Mouse (Mus musculus) lung, postnatal 14 days (tissue): Measurements from ENCODE around the gene Limd2.
A peak's percentile ranks its signal among the peaks of the same experiment; 100 is the strongest.
"Not testable (repeated sequence)": the region's sequence is repeated elsewhere in the genome, so short reads cannot be mapped to it uniquely, and the experiment has no call there.

ENCODE experiments used
- DNase-seq: peaks from one replicate; pipeline ENCODE4 v3.0.0; 2021

Limd2 gene

DNA sequence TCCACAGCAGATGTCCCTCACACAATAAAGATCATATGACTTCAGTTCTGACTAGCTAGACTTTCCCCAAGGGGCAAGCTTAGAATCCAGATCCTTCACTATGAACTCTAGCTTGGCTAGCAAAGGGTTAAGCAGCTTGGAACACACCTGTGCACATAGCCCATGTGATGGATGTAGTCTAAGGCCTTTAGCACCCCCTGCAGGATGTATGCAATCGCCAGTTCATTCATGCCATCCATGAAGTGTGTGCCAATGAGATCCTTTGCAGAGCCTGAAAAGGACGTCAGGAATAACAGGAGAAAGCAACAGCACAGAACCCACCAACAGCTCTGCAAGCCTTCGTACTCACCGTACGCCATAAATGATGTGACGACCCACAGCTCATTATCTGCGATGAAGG is 10.1 kb upstream of the Limd2 start:
- peak; percentile 63 for DNase-seq

DNA sequence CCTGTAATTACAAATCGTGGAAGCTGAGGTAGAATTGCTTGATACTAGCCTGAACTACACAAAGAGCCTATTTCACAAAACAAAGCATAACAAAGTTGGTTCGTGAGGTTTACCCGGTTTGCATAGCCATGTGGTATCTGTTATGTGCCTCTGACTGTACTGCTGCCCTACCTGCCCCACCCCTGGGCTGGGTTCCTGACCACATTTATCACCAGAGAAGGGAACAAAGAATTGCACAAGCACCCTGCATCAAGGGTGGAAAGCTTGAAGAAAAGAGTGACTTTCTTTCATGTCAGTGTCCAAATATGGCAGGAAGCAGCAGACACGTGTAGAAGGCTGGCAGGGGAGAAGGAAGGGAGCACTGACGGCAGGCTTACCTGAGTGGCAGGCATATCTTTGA is 6.8 kb upstream of the Limd2 start:
- no peak for DNase-seq

DNA sequence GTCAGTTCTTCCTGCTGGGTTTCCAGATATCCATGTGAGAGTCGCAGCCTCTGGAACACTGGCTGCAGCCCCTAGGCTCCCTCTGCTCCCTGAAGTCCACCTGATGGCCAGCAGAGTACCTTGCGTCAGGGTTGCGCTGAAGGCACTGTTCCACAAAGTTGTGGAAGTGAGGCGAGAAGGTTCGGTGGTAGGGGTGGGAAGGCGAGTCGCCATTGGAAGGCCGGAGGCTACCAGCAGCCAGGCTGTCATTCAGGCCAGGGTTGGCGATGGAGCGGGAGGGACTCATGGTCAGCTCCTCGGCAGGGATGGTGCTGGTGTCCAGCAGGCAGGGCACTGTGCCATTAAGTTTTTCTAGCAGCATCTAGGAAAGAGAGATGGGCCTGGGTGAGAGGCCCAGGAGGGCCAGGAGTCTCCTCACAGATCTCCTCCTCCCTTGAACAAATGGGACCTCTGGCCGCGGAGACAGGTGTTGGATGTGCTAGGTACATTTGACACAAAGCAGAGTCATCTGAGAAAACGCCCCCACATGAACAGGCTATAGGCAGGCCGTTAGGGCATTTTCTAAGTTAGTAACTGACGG is 4.0 kb upstream of the Limd2 start:
- DNase-seq = no peak

DNA sequence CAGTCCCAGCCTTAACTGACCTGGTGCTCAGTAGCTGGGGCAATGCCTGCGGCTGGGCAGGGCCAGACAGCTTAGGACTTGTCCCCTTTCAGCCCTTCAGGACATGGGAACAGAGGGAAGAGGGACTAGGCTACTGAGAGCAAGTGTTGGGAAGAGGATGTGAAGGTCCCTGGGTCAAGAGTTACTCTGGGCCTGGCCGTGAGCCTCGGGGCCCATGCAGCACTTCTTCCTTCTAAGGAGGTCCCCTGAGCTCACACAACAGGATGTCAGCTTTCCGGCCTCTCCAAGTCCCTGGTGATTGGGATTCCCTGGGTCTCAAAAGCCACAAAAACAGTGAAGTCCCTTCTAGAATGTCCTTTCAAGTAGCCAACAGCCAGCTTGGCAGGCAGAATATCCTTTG is 2.9 kb upstream of the Limd2 start:
- DNase-seq = no peak

DNA sequence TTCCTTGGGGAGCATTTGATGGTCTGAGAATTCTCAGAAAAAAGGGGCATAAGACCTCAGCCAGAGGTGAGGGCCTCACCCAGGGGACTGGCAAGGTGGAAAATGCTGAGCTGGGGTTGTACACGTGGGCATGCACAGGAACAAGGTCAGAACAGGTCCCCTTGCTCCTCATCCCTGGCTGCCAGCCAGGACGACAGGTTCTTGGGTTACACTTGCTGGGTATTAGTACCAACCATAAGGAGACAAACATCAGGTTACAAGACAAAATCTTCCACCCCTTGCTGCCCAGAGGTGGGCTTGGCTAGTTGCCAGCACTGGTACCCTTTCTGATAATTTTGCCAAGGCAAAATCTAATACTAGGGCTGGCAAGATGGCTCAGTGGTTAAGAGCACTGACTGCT is 1.6 kb upstream of the Limd2 start:
- no peak for DNase-seq

DNA sequence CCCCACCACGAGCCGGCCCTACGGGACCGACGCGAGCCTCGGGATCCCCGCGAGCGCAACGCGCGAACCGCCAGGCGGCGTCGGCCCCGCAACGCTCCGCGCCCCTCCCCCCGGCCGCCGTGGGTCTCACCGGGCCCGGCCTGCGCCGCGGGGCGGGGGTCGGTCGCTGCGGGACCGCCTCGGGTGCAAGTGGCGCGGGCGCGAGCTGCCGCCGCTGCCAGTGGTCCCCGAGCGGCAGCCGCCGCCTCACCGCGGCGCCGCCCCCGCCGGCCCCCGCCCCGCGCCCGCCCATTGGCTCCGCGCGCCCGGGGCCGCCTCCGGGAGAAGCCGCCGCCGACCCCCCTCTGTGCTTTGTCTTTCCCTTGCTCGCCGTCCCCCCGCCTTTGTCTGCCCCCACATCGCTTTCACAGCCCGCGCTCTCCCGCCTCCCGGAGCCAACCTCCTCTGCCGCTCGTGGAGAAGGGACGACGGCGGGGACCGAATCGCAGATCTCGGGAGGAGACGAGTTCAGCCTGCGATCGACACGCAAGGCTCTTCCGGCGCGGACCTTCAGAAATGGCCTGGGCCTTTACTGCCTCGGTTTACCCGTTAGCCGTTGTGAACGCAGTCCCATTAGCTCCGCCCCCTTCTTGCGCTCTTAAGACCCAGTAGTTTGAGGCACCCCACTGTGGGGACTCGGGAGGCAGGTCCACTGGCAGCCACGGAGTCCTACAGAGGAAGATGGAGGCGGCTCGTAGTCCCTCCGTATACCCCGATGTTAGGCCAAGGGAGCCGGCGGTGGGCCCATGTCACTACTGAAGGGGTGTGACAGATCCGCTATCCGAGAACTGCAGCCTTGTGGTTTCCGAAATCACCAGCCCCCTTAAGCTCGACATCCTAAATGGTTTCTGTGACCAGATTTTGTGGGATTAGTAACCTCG is 479 bp downstream of the Limd2 start:
- peak; percentile 79 for DNase-seq

DNA sequence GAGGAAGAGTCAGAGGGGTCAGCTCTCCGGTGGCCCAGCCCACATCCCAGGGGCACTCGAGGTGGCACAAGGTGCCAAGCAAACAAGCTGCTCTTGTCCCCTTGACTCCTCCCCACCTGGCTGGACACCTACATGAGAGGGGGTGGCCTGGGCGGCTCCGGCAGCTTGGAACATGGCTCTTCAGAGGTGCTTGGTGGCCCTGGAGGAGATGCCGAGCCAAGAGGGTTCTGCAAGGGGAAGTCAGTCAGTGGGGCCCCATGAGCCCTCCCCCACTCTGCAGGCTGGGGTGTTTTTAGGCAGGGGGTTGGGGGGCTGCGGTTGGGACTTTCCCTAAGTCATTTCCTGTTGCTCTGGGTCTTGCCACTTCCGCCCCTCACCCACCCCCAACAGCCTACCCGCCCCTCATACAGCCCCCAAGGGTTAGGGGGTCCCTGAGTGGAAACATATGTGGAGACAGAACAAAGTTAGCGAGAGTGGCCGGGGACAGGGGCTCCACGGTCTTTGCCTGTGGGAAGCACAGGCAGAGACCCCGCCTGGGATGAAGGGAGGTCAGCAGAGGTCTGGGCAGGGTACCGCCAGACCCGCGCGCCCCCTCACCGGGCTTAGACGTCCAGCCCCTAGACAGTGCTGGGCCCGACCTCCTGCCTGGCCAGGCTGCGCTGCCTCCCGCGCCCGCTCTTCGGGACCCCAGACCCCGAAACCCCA is 1.3 kb downstream of the Limd2 start:
- peak; percentile 75 for DNase-seq

DNA sequence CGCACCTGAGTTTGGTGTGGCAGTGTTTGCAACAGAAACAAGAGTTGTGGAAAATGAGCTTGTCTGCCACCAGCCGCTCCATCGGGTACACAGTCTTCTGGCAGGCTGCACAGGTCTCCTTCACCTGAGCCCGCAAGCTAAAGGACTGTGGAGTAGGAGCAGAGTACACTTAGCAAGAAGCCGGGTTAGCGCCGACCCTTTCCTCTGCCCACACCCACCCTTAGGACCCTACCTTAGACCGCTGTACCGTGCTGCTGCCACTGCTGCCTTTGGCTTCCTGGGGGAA is 1.8 kb downstream of the Limd2 start:
- DNase-seq = peak; percentile 26

DNA sequence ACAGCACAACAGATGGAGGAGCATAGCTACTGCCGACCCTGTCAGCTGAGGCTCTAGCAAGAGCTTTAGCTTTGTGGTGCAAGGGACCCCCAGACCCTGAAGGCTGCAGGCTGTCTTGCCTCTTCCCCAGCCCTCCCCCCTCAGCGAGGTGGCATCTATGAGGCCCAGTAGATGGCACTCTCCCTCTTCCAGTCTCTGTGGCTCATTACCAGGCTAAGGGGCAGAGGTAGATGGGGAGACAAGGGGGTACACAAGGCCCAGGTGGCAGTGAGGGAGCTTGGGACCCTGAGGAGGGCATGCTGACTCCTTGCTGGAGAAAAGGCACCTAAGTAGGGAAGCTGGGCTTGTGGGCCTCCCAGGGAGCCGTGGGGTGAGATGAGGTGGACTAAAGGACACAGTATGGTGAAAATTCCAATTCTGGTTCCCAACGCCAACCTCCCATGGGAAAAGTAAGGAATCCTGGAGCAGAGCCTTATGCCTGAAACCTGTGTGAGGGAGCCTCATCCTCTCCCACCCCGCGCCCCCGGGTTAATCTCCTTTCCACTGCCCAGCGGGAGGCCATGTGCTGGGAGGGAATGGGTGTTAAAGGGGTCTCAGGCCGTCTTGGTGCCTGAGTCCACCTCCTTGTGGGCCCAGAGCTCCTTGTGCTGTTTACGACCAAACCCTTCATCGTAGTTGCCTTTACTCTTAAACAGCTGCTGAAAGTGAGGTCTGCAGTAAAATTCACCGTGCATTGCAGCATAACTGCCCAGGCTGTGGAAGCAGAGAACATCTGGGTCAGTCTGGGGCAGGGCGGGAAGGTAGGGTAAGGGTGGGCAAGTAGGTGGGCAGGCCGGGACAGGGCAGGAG is 2.4 kb downstream of the Limd2 start:
- peak; percentile 48 for DNase-seq

DNA sequence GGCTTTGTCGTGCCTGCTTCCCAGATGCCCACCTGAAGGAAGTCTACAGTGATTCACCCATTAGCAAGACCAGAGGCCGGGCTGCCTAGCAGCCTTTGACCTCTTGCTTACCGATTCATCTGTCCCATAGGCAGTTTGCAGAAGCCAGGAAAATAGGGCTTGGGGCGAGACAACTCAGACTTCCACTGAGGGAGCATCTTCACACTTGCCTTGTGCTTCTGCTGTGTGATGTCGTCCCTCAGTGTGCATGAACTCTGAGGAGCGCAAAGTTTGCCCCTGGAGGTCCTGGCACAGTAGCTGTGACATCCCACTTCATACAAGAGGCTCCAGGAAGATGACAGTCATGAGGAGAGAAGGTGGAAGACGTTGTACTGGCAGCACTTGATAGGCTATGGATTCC is 3.5 kb downstream of the Limd2 start:
- no peak for DNase-seq

DNA sequence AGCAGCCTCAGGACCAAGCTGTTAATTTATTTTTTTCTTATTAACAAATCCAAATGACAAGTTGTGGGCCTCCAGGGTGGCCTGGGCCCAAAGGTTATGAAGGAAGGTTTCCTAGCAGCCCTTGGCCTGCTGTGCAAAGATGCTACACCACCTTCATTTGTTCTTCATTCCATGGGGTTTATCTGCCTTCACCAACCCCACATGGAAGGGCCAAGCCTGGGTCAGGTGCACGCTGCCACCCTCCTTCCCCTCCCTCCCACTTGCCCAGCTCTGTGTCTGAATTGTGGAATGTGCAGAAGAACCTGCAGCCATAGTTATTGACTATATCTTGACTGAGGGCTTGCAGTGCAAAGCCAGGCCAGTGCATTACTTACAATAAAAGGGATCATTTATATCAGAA is 4.4 kb downstream of the Limd2 start:
- DNase-seq = no peak

DNA sequence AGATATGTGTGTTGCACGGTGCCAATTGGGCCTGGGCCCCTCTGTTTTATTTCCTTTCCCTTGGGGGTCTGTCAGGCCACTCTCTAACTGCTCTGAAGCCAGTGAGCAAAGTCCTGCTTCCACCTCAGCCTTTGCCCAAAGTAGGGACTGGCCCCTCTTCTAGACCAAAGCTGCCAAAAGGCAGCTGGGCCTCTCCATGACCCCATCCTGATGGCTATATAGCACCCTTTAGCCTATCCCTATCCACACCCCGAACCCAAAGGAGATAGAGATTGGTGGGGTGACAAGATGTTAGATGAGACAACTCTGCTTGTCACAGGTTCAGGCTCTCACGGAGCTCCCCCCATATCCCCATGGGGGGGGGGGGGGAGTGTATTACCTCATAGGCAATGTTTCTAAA is 4.9 kb downstream of the Limd2 start:
- no peak for DNase-seq

DNA sequence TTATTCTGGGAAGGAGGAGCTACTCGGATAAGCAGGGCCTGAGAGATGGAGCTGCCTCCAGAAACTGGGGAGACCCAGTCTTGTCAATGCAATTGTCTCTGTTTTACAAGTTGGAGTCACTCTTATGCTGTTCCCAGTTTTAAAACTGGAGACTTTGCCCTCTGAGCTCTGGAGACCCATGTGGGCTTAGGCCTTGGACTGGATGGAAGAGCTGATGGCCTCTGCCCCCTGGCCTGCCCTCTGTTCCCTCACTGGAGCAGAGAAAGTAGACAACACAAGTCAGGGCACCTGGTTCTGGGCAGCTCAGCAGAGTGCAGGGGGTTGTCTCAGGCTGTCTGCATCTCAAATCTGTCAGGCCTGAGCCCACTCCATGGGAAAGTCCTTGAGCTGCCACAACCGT is 5.9 kb downstream of the Limd2 start:
- no peak for DNase-seq

DNA sequence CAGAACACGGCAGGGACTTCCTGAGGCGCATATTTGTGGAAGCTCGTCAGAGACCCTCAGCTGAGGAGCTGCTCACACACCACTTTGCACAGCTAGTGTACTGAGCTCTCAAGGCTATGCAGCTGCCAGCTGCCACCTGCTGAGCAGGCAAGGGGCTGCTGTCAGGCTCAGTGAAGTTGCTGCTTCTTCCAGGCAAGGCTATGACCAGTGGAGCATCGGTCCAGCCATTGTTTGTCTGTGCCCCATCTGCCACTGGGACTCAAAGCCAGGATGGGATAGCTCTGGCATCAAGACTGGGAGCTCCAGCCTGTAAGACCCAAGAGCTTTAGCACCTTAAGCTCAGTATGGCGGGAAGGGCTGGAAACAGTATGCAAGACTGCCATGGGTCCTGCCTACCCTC is 6.6 kb downstream of the Limd2 start:
- no peak for DNase-seq

DNA sequence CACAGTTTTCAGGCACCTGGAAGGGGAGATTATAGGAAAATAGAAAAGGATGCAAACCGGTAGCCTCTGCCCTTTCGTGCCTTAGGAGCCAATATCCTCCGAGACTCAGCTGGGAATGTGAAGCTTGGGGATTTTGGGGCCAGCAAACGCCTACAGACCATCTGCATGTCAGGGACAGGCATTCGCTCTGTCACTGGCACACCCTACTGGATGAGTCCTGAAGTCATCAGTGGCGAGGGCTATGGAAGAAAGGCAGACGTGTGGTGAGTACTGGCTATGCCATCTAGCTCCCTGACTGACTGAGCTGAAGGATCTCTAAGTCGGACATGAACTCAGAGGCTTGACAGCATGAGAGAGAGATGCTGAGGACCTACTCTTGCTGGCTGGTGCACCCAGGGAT is 8.5 kb downstream of the Limd2 start:
- no peak for DNase-seq

DNA sequence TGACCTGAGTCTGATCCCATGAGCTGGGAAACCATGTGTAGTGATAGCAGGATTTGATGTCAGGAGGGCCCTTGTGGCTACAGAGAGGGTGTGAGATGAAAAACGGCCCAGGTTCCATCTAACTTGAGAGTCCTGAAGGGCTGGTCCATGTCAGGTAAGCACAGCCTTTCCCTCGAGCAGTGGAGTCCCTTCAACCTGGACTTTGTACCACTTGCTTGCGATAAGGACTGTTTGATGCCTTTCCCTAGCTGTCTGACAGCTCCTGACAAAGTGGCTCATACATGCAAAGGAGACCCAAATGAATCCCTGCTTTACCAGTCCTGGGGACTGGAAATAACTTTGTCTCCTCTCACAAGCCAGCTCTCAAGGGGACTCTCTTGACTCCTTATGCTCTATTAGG is 9.4 kb downstream of the Limd2 start:
- DNase-seq = no peak

DNA sequence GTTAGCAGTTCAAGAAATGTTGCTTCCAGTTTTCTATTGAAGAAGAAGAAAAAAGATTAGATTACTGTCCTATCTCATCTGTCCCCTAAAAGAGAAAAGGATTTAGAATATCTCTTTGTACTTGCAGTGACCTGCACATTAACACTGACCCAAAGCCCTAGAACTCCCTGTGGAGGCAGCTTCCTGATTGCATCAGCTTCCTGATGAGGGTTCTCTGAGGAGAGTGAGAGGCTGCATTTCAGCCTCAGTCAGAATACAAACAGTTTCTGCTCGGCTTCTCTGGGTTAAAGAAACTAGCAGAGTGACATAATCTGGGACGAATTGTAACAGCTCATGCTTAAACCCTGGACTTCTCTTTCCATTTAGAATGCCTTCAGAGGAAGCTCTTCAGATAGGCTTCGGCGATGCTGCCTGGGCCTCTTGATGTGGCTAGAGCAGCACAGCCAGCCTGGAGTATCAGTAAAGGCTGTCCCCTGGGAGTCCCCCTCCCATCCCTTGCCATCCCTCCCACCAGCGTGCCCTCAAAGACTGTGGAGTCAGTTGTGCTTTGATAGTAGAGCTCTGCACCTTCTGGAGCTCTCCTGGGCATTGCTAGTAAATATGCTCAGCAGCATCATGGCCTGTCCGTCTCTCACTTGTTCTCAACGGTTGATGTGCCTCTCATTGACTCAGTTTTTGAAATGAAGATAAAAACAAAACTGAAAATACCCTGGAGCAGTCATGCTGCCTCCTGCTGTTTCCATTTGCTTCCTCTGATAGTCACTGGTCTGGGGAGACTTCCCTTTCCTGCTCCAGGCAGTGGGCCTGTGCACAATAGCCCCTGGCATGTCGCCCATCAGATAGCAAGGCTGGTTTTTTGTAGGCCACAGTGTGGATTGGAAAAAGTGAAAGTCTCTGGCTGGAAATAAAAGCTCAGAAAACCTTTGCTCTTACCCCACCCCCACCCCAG is 25.8 kb downstream of the Limd2 start:
- DNase-seq = peak; percentile 91

DNA sequence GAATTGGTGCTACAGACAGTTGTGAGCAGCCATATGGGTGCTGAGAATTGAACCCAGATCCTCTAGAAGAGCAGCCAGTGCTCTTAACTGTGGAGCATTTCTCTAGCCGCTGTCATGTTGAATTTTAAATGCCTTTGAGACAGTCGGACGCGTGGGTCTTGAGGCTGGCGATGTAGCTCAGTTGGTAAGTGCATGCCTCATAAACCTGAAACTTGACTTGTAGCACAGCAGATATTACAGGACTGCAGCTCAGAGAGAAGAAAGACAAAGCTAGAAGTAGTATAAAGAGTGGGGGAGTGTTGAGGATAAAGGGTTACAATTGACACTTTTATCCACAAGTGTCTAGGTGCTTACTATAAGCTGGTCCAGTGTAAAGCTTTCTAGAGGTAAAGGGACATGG is 28.1 kb downstream of the Limd2 start:
- DNase-seq = no peak

DNA sequence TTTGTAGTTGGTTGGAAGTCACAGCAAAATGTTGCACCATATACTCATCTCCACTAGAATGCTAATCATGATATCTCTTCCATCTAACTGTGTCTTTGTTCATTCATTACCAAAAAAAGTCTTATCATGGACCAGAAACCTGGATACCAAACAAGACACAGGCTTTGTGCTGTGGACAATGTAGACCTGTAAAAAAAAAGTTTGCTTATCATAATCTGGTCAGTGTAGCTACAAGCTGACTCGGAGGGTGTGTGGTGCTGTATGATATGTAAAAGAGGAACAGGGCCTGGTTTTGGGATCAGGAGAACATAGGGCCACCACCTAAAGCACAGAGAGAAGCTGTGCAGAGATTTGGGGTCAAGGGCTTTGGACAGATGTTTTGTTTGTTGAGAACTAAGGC is 31.2 kb downstream of the Limd2 start:
- DNase-seq = no peak

DNA sequence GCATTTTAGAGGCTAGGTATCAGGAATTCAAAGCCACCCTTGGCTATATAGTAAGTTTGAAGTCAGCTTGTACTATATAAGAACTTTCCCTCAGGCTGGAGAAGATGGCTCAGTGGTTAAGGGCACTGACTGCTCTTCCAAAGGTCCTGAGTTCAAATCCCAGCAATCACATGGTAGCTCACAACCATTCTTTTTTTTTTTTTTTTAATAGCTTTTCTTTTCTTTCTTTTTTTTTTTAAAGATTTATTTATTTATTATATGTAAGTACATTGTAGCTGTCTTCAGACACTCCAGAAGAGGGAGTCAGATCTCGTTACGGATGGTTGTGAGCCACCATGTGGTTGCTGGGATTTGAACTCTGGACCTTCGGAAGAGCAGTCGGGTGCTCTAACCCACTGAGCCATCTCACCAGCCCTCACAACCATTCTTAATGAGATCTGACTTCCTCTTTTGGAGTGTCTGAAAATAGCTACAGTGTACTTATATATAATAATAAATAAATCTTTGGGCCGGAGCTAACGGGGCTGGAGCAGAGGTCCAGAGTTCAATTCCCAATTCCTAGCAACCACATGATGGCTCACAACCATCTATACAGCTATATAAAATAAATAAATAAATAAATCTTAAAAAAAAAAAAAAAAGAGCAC is 33.8 kb downstream of the Limd2 start:
- not testable (repeated sequence) for DNase-seq

DNA sequence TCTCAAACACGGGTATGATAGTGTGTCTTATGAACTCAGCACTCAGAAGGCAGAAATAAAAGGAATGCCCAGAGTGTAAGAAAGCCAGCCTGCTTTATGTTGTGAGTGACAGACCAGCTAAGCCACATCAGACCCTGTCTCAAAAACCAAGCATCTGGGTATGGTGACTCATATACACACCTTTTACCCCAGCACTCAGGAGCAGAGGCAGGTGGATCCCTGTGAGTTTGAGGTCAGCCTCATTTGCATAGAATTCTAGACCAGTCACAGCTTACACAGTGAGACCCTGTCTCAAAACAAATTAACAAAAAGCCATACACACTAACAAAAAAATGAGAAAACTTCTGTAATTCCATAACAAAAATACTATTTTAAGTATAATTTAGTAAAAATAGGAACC is 34.8 kb downstream of the Limd2 start:
- no peak for DNase-seq

DNA sequence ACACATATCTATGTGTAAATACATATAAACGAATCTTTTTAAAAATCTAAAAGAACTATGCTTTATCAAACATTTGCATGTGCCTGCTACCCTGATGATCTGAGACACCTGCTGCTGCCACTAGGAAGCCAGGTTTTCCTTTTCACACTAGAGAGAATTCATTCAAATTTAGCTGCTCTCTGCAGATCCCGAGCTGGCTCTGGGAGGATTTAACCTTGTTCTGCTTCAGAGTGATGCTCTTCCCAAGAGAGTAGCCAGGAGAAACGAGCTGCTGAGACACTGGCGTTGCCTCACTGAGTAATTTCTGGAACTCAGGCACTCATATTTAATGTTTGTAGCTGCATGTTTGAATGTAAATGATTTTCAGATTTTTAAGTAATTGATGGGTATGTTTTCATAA is 35.9 kb downstream of the Limd2 start:
- DNase-seq = no peak
